Mouse (Mus musculus): ENCODE measurements around the gene Garnl3. TPM values are rescaled to one million over a fixed set of nuclear protein-coding genes. Genes with fewer than 3 reads are reported as not detected.
A peak's percentile ranks its signal among the peaks of the same experiment; 100 is the strongest.

The Garnl3 gene
- polyA plus RNA-seq, 1 experiment from 2014 or later = 15.7 TPM

- Histone ChIP-seq H3K4me3 (replicated peaks) (peak within 1 kb of the TSS; percentile 92), H3K4me1 (replicated peaks) (peaks cover 42% of the 10 kb centered on the region), H3K36me3 (peaks cover 37% of the 10 kb centered on the region), H3K27me3 (no peaks in the 10 kb centered on the region), H3K27ac (peak within 1 kb of the TSS; percentile 92), H3K4me2 (peak within 1 kb of the TSS; percentile 96), H3K9ac (replicated peaks) (peak within 1 kb of the TSS; percentile 98), H3K9me3 (no peaks in the 10 kb centered on the region)
- ATAC-seq (ENCODE audit: insufficient number of reproducible peaks, insufficient read depth, low FRiP score, low TSS enrichment, low read depth) = peak; percentile 89
- WGBS = 4% methylated on average over 55 of the region's 55 CpGs
Measured at GRCm38 (mm10) chr2:32961192-32961995, 170.1 kb downstream of the Garnl3 start, which contains the start of the genes Rpl12 and Lrsam1. Rpl12 (plus strand) TSS chr2:32961559. Lrsam1 (minus strand) TSS chr2:32961614.

GRCm38 (mm10) chr2:32960273-32960672, 171.2 kb downstream of the Garnl3 start:
- 87% methylated on average over 4 of the region's 4 CpGs for WGBS
- ATAC-seq (ENCODE audit: insufficient number of reproducible peaks, insufficient read depth, low FRiP score, low TSS enrichment, low read depth) = no peak
- peak overlapping the region; percentile 73; the same call in 1 of the 2 replicates for H3K9ac ChIP-seq (replicated peaks)
- no peaks in the 10 kb centered on the region for H3K9me3 ChIP-seq
- no peak overlapping the region for H3K27ac ChIP-seq
- peaks cover 47% of the 10 kb centered on the region for H3K36me3 ChIP-seq
- no peaks in the 10 kb centered on the region for H3K27me3 ChIP-seq
- H3K4me1 ChIP-seq (replicated peaks) = peaks cover 33% of the 10 kb centered on the region
- H3K4me2 ChIP-seq = peak overlapping the region; percentile 96
- H3K4me3 ChIP-seq (replicated peaks) = peak overlapping the region; percentile 92

GRCm38 (mm10) chr2:32957344-32957743, 174.1 kb downstream of the Garnl3 start:
- peaks cover 45% of the 10 kb centered on the region for H3K36me3 ChIP-seq
- no peak for ATAC-seq (ENCODE audit: insufficient number of reproducible peaks, insufficient read depth, low FRiP score, low TSS enrichment, low read depth)
- no peak overlapping the region for H3K27ac ChIP-seq
- no peak overlapping the region for H3K4me3 ChIP-seq (replicated peaks)
- 56% methylated on average over 8 of the region's 8 CpGs for WGBS
- no peak overlapping the region for H3K4me2 ChIP-seq
- H3K9me3 ChIP-seq = peaks cover 6% of the 10 kb centered on the region
- H3K27me3 ChIP-seq = no peaks in the 10 kb centered on the region
- H3K4me1 ChIP-seq (replicated peaks) = peaks cover 7% of the 10 kb centered on the region
- no peak overlapping the region for H3K9ac ChIP-seq (replicated peaks)

- ATAC-seq (ENCODE audit: insufficient number of reproducible peaks, insufficient read depth, low FRiP score, low TSS enrichment, low read depth) = no peak
- 91% methylated on average over 2 of the region's 2 CpGs for WGBS
- no peaks in the 10 kb centered on the region for H3K4me1 ChIP-seq (replicated peaks)
Measured at GRCm38 (mm10) chr2:32954581-32954980, 176.9 kb downstream of the Garnl3 start.

GRCm38 (mm10) chr2:32947454-32947853, 184.0 kb downstream of the Garnl3 start:
- Histone ChIP-seq H3K4me1 (replicated peaks) (no peaks in the 10 kb centered on the region), H3K9ac (replicated peaks) (no peak overlapping the region), H3K4me3 (replicated peaks) (no peak overlapping the region), H3K4me2 (no peak overlapping the region), H3K27me3 (no peaks in the 10 kb centered on the region), H3K36me3 (peaks cover 79% of the 10 kb centered on the region), H3K27ac (no peak overlapping the region), H3K9me3 (no peaks in the 10 kb centered on the region)
- WGBS = 88% methylated on average over 11 of the region's 11 CpGs
- no peak for ATAC-seq (ENCODE audit: insufficient number of reproducible peaks, insufficient read depth, low FRiP score, low TSS enrichment, low read depth)

More at GRCm38 (mm10) chr2:32954581-32954980, 176.9 kb downstream of the Garnl3 start:
- Histone ChIP-seq H3K9me3 (peaks cover 6% of the 10 kb centered on the region), H3K27ac (no peak overlapping the region), H3K4me3 (replicated peaks) (no peak overlapping the region), H3K4me2 (no peak overlapping the region), H3K36me3 (peaks cover 72% of the 10 kb centered on the region), H3K27me3 (no peaks in the 10 kb centered on the region), H3K9ac (replicated peaks) (no peak overlapping the region)

GRCm38 (mm10) chr2:32940483-32940882, 191.0 kb downstream of the Garnl3 start:
- 93% methylated on average over 4 of the region's 4 CpGs for WGBS

GRCm38 (mm10) chr2:32939418-32939817, 192.0 kb downstream of the Garnl3 start:
- H3K9me3 ChIP-seq = no peaks in the 10 kb centered on the region; the same call in 1 of the 2 replicates
- no peaks in the 10 kb centered on the region for H3K4me1 ChIP-seq (replicated peaks)
- no peak overlapping the region for H3K27ac ChIP-seq
- ATAC-seq (ENCODE audit: insufficient number of reproducible peaks, insufficient read depth, low FRiP score, low TSS enrichment, low read depth) = no peak
- no peak overlapping the region for H3K4me3 ChIP-seq (replicated peaks)
- no peak overlapping the region for H3K9ac ChIP-seq (replicated peaks)
- H3K4me2 ChIP-seq = no peak overlapping the region
- peaks cover 74% of the 10 kb centered on the region for H3K36me3 ChIP-seq
- no peaks in the 10 kb centered on the region for H3K27me3 ChIP-seq
- WGBS = 64% methylated on average over 5 of the region's 5 CpGs

More at GRCm38 (mm10) chr2:32940483-32940882, 191.0 kb downstream of the Garnl3 start:
- no peak overlapping the region for H3K27ac ChIP-seq
- ATAC-seq (ENCODE audit: insufficient number of reproducible peaks, insufficient read depth, low FRiP score, low TSS enrichment, low read depth) = no peak
- H3K36me3 ChIP-seq = peaks cover 74% of the 10 kb centered on the region
- H3K27me3 ChIP-seq = no peaks in the 10 kb centered on the region
- no peaks in the 10 kb centered on the region; the same call in 1 of the 2 replicates for H3K9me3 ChIP-seq
- no peak overlapping the region for H3K4me2 ChIP-seq
- H3K4me3 ChIP-seq (replicated peaks) = no peak overlapping the region
- H3K9ac ChIP-seq (replicated peaks) = no peak overlapping the region
- no peaks in the 10 kb centered on the region for H3K4me1 ChIP-seq (replicated peaks)

- H3K27ac ChIP-seq = no peak overlapping the region
- H3K4me2 ChIP-seq = no peak overlapping the region
- H3K4me1 ChIP-seq (replicated peaks) = no peaks in the 10 kb centered on the region
- no peaks in the 10 kb centered on the region; the same call in 1 of the 2 replicates for H3K9me3 ChIP-seq
- H3K36me3 ChIP-seq = peaks cover 79% of the 10 kb centered on the region
- no peaks in the 10 kb centered on the region for H3K27me3 ChIP-seq
- ATAC-seq (ENCODE audit: insufficient number of reproducible peaks, insufficient read depth, low FRiP score, low TSS enrichment, low read depth) = no peak
- H3K4me3 ChIP-seq (replicated peaks) = no peak overlapping the region
- no peak overlapping the region for H3K9ac ChIP-seq (replicated peaks)
- 90% methylated on average over 5 of the region's 5 CpGs for WGBS
Measured at GRCm38 (mm10) chr2:32938741-32939140, 192.7 kb downstream of the Garnl3 start.

Other genes with a start within 250 kb of the Garnl3 start
- 184 and 185 TPM in 2 replicates for gene Rpl12, start 170.1 kb downstream of the Garnl3 start, polyA plus RNA-seq (2016; fragmentation: Nextera tagmentation; extraction: Ambion mirVana)
- 10.4 and 11.8 TPM in 2 replicates for gene Lrsam1, start 170.0 kb downstream of the Garnl3 start, polyA plus RNA-seq (2016; fragmentation: Nextera tagmentation; extraction: Ambion mirVana)
- 25.4 and 25.7 TPM in 2 replicates for gene Slc2a8, start 149.6 kb downstream of the Garnl3 start, polyA plus RNA-seq (2016; fragmentation: Nextera tagmentation; extraction: Ambion mirVana)
- gene Angptl2, start 84.4 kb upstream of the Garnl3 start, polyA plus RNA-seq (2016; fragmentation: Nextera tagmentation; extraction: Ambion mirVana) = 54.7 and 65.0 TPM in 2 replicates
- 4.8 and 5.2 TPM in 2 replicates for gene Ralgps1, start 239.8 kb upstream of the Garnl3 start, polyA plus RNA-seq (2016; fragmentation: Nextera tagmentation; extraction: Ambion mirVana)

Data from limb, embryonic 12.5 days (tissue).